Mouse (Mus musculus): ENCODE results near the gene Polr3a.

GRCm38 (mm10) chr14:24468806-24469205 is 18.1 kb downstream of the Polr3a start:
- TF ChIP-seq POLR2A (IDR thresholded peaks at IDR 0.05; ENCODE audit: extremely low read depth, insufficient read depth, low read length) (no peak), CTCF (IDR thresholded peaks at IDR 0.05; ENCODE audit: extremely low read depth, insufficient read depth, low read length) (no peak)
